Mouse (Mus musculus) cerebellum, postnatal 10 days (tissue): ENCODE measurements around the gene Vmn1r192.
"Not testable (repeated sequence)": the region's sequence is repeated elsewhere in the genome, so short reads cannot be mapped to it uniquely, and the experiment has no call there.

Source experiments
- DNase-seq, 2 experiments: peaks; one replicate each; pipeline ENCODE4 v3.0.0; 2021; ENCODE audit warnings: mixed read lengths in 2 of 2

Gene Vmn1r192

DNA sequence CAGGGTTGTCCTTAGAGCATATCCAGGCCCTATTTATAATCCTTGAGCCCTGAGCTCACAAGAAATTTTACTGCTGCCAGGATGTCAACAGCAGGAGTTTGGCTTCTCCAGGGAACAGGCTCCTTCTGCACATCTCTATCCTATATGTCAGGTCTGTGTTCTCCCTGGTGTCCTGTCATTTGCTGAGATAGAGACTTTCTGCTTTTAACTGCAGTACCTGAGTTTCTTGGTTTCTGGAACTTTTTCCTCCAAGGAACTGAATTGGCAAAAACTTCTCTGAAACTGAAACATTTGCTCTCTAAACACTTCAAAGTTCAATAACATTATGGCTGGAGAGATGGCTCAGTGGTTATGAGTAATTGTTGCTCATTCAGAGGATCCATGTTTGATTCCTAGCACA is at the start of gene Vmn1r192:
TSS of gene Vmn1r192 (minus strand) at position 101 of the 400 bp plus-strand sequence.
- DNase-seq: no peak

DNA sequence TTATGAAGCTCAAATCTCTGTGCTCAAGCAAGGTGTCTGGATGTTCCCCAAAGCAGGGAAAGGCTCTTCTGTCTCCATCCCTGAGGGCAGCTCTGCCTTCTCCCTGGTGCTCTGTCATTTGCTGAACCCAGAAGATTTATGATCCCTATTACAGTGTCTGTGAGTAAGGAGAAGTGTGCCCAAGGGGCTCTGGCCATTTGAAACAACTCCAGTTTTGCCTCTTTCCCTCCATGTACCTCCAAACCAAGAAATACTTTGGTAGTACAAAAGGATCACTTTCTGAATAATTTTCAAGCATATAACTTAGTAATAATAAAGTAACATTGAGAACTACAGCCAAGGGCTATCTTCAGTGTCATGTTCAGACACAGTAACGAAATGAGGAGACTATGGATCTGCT is 32.1 kb upstream of the Vmn1r192 start, which contains the start of gene Vmn1r193:
TSS of gene Vmn1r193 (minus strand) at position 101 of the 400 bp plus-strand sequence.
- not testable (repeated sequence) for DNase-seq

- DNase-seq: not testable (repeated sequence)
These were observed 1.8 kb upstream of the Vmn1r192 start for GRCm38 (mm10) chr13:22192756-22193155.

DNA sequence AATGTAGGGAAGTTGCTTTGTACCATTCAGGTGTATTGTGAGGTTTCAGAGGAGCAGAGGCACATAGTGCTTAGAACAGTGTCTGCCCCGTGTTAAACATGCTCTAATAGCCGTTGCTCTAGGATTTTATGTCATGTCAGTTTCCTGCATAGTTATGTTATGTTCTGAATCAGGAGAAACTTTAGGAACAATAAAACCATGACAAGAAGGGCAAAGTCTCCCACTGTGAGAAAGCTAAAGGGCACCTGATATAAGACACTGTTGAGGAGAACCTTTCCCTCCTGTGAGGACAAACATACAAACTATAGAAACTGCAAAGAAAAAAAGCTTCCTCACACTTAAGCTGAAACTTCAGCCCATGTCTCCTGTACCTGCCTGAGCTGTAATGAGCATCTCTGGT is 556 bp downstream of the Vmn1r192 start:
- no peak for DNase-seq

DNA sequence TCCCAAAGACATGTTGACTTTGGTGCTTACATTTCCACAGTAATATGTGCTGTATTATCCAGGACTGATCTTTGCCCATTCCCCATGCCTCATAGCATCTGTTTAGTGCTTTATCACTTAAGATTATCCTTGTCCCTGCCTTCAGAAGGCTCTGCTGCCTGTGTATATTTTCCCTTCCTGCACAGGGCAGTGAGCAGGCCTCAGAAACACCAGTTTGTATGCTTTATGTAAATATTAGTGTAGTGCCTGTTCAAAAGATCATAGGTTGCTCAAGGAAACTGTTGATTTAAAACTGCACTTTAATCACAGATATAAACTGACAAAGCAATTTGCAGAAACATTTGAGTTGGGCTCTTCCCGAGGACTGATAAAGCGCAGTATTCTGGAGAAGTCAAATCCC is 1.6 kb downstream of the Vmn1r192 start:
- DNase-seq: no peak

GRCm38 (mm10) chr13:22183869-22184268 is 7.1 kb downstream of the Vmn1r192 start, which contains the start of gene Vmn1r191:
Gene Vmn1r191 (minus strand): TSS chr13:22183969.
- no peak for DNase-seq

GRCm38 (mm10) chr13:22168416-22168815 is 22.5 kb downstream of the Vmn1r192 start:
- DNase-seq: peak; percentile 1 to 4

DNA sequence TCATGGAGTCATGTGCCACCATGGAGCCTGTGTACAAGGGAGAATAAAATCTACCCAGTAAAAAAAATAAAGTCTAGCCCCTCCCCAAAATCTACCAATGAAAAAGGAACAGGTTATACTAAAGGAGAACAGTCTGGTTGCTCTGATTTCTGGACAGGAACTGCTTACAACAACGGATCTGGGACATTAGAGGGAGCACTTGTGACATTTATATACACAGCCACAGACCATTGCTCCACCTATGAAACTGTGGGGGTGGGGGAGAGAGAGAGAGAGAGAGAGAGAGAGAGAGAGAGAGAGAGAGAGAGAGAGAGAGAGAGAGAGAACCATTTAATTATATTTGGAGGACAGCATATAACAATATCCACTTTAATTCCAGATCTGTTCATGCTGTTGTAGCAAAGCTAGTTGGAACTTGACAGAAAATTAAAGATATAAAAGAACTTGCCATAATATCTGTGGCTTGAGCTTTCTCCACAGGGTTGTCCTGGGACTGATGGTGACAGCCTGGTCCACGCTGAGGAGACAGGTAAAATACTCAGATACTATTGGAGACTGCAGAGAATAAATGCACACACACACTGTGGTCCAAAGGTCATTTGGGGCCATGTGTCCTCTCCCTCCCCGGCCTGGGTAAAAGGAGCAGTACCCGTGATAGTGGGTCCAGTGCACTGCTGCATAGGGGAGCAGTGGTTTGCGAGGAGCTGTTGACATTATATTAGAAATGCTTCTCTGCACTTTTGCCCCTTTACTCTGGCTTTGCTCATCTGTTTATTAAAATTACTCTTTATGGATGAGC is 54.2 kb downstream of the Vmn1r192 start:
- peak in 1 of 2 experiments; percentile 2 for DNase-seq
